Mouse (Mus musculus) urinary bladder, adult 18-20 months (tissue): Measurements from ENCODE around the gene Pbx2.
A peak's percentile ranks its signal among the peaks of the same experiment; 100 is the strongest.

ENCODE experiments used
- DNase-seq, 2 experiments: peaks; one replicate each; pipeline ENCODE4 v3.0.0; 2022; ENCODE audit warnings: low spot score in 2 of 2, mixed read lengths in 2 of 2

Pbx2 gene

DNA sequence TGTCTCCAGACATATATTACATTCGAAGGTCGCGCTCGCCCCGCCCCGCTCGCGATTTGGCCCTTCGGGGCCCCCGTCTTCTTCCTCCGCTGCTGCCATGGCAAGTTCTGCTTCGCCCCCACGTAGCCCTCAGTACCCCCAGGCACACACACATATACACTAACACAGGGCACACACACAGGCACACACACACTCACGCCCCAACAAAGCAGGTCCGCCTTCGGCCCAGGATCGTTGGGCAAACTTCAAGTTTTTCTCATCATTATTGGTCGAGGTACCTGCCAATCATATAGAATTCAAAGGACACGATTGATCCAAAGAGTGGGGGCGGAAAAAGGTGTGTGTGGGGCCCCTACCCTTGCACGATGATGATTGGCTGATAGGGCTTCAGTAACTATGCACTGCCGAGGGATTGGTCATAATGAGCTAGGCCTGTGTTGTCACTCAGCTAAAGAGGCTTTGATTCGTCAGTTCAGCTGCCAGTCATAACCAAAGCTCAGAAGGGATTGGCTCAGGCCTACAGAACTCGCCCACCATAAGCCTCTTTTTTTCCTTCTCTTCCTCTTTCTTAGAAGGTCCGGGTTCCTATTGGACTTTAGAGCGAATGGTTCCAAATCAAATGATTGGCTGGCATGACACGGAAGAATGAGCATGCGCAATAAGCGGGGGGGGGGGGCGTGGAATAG lies 12.5 kb downstream of the Pbx2 start, which contains the start of gene Rnf5:
TSS of gene Rnf5 (minus strand) at position 316 of the 686 bp plus-strand sequence.
- DNase-seq = peak; percentile 94 to 97

DNA sequence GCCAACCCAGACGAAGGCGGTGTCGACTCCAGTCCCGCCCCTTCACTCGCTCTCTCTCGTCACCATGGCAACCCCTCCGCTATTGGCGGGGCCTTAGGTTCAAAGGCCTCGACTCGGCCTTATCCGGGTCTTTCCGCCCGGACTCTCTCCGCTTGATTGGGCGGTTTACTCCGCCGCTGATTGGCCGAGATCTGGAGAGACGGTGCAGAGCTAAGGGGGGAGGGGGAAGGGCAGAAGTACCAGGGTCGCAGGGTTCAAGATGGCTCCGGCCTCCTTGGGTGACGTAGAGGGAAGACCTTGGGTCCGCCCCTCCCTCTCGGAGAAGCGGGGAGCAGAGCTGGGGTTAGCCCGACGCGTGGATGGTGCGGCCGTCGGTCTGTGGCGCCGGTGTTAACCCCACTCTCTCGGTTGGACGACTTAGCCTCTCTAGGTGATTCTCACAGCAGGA lies 13.0 kb downstream of the Pbx2 start, which contains the start of gene Agpat1:
TSS of gene Agpat1 (plus strand) at position 202 of the 448 bp plus-strand sequence.
- DNase-seq = peak; percentile 80 to 98

DNA sequence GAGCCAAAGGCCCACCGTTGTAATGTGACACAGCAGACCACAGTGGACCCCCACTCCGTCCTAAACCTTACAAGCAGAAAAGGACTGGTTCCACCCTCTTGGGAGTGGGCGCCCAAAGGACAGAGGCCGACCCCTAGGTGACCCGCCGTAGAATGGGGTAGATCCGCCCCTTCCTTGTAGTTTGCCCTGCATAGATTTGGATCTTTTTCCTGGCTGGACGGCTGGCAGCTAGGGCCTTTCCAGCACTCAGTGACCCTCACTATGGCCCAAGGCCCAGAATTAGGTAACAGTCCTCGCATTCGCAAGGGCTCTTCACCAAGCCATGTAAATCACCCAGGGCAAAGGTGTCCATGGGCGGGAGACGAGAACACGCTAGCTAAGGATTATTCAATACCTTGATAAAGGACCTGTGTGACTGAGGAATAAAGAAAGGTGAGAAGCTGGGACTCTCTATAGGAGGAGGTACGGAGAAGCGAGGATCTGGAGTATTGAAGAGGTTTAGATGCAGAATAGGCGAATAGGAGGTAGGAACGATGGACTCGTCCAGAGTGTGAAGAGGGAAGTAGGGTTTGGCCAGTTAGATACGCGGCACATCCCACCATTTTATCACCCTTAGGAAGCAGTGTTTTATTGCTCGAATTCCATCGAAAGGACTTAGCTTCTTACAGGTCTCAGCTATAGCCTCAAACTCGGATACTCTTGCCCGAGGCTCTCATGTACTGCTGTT lies 13.6 kb downstream of the Pbx2 start:
- DNase-seq = peak in 1 of 2 experiments; percentile 34

DNA sequence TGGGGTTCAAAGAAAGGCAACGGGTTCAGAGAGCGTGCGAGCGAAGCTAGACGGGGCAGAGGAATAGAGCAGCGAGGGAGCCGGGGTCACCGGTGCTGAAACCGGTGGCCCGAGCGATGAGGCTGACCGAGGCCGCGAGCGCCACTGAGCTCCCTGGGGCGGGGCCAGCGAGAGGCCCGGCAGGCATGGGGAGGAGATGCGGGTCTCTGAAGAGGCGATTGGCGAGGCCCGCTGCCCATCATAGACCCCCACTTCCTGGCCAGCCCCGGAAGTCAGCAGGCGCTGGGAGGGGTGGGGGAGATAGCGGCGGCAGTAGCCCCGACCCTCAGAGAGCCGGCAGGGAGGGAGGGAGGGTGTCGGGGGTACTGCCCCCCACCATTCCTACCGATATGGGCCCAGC lies 14.5 kb downstream of the Pbx2 start:
- DNase-seq = peak; percentile 95 to 98

DNA sequence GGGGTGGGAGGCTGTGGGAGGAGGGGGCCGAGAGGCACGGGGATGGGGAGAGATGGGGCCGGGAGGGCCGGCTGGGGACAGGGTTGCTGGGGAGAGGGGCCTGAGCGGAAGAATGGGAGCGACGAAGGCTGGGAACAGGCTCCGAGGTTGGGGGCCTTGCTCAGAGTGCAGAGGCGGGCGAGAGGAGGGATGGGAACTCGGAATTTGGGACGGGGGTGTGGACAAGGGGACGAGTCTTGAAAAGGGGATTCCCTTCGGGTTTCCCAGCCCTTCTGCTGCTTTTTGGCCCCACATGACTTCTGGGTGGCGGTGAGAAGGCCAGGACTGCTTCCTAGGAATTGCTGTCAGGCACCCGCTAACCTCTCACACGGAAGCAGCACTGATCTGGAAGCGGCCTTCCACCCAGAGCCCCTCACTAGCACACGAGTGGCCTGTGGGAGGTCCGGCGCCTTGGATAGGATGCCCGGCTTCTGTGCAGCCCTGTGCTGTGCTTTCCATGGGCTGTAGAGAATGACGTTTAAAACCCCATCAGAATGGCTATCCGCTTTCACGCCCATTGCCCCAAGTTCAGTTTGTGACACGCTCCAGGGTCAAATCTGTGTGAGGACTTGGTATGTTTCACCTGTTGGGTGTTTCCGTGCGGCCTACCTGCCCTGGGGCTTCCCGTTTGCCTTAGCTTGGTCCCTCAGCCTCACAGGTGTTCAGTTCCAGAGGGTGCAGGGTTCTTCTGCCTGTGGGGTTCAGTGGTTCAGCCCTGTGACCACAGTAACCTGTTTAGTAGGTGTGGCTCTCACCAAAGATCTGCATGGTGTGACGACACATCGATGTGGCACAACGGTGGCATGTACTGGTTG lies 15.3 kb downstream of the Pbx2 start:
- DNase-seq = no peak

DNA sequence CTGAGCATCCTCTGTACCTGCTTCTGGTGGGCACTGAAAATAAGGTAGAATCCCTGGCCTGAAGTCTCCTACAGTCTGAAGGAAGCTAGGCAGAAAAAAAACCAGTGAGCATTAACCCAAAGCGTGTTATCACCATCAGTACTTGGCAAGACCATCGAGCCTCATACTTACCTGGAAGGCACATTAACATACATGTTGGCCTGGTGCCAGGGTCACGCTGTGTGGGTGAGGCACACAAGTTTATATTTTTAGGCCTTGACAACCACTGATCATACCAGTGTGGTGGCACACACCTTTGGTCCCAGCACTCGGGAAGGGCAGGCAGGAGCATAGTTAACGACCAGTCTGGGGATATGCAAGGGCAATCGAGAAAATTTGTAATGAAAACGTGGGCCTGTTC lies 16.9 kb downstream of the Pbx2 start:
- no peak for DNase-seq

DNA sequence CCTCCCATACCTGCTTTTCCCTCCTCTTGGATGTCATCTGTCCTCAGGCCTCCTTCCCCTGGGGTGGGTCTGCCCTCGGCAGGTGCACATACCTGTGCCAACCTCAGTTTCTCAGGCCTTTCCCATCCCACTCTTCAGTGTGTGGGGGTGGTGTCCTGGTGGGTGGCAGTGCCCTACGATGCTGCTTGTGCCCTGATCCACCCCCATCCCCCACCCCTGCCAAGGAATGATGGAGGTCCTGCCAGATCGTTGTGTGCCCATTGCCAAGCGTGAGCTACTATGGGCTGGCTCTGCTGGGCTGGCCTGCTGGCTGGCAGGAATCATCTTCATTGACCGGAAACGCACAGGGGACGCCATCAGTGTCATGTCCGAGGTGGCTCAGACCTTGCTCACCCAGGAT lies 20.0 kb downstream of the Pbx2 start:
- DNase-seq = no peak

DNA sequence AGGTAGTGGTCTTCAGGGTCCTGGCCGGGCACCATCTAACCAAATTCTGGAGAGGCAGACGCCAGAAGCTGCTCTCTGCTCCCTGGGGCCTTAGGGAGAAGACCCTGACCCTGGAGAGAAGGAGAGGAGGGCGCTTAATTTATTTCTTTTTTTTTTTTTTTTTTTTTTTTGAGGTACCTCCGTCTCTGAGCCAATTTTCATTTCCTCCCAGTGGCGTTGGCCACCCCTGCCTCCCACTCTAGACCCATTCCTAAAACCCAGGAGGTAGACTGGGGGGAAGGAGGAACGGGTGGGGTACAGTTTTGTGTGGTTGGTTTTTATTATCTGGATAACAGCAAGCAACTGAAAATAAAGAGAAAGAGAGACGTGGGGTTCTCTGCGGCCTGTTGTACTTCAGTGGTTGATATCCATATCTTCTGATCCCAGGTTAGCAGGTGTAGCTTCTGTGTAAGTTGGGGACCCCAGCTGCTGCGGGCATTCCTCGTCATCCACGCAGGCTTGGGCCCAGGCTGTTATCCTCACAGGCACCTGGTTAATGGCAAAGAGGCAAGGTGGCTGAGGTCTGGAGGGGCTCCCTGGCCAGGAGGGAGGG lies 22.1 kb downstream of the Pbx2 start:
- DNase-seq = no peak

DNA sequence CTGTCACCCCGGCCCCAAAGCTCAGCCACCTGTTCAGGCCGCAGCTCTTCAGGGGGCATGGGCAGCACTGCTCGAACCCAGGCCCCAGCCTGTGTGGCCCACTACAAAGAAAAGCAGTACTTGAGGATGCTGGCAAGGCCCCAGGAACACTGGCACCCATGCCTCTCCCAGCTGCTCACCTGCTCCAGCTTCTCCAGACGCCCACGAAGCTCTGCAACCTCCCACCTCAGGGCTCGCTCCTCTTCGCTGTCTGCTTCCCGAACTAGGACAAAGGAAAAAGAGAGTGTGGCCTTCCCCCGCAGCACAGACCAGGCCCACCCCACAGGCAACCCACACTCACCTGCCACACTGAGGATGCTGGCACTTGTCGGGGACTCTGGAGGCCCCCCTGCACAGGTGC lies 22.8 kb downstream of the Pbx2 start:
- no peak for DNase-seq

DNA sequence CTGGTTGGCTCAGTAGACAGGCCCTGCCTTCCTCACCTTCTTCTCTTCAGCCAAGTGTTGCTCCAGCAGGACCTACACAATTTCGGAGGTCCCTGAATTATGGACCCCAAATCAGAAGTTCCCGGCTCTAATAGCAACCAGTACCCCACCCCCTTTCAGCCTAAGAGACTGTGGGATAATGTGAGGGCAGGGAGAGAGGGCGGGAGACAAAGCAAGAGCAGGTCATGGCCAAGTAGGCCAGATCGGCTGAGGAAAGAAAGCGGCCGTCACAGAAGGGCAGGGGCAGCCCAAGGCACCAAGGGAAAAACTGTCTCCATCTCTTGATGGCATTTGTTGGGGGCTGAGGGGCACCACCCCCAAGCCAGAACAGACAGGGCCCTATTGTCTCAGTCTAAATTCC lies 24.8 kb downstream of the Pbx2 start, which contains the start of gene Egfl8:
TSS of gene Egfl8 (minus strand) at position 101 of the 400 bp plus-strand sequence.
- no peak for DNase-seq

DNA sequence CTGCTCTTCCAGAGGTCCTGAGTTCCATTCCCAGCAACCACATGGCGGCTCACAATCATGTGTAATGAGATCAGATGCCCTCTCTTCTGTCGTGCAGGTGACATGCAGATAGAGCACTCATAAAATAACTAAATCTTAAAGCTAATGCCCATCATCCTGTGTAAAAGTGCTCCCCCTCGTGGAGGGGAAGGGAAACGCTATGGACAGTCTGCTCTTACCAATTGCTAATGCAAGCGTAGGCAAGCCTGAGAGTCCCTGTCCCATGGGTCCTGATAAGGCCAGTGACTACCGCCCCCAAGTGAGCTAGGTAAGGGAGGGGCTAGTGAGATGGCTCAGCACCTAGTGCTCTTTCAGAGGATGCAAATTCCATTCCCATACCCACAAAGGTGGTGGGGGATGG lies 27.9 kb downstream of the Pbx2 start:
- DNase-seq = peak in 1 of 2 experiments; percentile 68

DNA sequence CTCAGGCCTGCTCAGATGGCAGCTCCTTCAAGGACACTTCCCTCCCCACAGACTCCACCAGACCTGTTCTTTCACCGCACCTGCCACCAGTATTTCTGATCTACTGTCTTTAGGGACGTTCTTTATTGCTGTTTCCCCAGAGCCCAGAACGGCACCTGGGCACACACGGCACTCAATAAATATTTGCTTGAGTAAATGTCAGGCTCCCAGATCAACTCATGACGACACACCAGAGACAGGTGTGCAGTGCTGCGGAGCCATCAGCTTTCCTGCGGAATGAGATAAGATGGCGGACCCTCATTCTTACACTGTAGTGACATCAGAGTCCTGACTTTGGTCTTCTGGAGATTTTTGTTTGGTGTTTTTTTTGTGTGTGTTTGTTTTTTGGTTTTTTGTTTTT lies 29.9 kb downstream of the Pbx2 start:
- no peak for DNase-seq

DNA sequence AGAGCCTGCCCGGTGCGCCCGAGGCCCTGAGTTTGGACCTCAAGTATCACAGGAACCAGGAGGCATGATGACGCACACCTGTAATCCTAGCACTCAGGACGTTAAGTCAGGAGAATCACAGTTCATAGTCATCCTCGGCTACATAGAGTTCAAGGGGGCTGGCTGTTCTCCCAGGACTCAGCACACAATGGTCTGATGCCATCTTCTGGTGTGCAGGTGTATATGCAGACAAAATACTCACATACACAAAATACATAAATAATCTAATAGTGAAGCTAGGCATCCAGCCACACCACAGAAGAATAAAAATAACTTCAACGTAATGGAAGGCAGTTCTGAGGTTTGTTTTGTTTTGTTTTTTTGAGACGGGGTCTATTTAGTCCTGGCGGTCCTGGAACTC lies 32.1 kb downstream of the Pbx2 start:
- DNase-seq = no peak

DNA sequence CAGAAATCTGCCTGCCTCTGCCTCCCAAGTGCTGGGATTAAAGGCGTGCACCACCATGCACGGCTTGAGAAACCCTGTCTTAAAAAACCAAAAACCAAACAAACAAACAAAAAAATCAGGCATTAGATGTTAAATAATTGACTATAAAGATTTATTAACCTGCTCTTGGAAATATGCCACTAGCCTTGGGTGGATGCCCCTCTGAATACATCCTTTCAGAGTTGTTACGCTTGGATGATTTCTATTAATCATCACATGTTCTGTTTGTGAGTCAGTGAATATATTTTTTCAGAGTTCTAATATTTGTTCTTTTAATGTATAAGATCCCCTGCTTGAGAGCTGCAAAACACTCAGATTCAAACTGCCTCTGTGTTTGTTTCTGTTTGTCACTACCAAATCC lies 33.9 kb downstream of the Pbx2 start:
- DNase-seq = no peak

DNA sequence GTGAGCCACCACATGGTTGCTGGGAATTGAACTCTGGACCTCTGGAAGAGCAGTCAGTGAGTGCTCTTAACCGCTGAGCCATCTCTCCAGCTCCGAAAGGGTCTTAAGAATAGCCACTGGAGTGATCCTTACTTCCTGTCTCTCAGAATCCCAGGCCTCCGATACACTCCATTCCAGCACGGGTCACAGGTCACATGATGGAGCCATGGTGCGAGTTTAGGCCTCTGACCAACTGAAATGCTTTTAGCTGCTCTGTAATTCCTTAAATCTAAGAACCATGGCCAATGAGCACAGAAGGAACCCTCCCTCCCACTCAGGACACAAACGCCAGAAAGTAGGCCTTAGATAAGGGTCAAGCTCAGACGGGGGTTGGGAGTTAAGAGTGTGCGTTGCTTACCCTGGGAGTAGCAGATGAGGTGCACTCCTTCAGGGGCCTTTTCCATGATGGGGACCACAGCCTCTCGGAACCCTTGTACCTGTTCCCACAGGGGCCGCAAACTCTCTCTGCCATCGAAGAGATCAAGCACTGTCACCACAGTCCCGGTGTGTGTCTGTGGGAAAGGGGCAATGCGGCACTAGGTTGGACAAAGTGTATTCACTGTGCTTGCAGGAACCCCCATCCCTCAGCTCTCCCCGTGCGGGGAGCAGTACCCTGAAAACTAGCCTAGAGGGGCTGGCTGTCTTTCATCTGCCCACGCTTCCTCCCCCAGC lies 35.2 kb downstream of the Pbx2 start:
- DNase-seq = no peak

DNA sequence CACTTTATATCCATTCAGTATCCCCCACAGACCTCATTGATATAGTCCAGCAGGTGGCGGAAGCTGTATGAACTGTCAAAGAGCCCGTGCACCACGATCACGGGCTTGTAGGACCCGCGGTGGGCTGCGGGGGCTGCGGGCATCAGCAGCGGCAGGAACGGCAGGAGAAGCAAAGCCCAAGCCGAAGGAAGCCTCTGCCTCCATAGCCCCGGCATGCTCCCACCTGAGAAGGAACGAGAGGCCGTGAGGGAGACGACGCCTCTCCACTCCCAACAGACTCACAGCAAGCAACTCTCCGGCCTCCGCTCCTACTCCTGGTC lies 35.7 kb downstream of the Pbx2 start:
- DNase-seq = no peak

DNA sequence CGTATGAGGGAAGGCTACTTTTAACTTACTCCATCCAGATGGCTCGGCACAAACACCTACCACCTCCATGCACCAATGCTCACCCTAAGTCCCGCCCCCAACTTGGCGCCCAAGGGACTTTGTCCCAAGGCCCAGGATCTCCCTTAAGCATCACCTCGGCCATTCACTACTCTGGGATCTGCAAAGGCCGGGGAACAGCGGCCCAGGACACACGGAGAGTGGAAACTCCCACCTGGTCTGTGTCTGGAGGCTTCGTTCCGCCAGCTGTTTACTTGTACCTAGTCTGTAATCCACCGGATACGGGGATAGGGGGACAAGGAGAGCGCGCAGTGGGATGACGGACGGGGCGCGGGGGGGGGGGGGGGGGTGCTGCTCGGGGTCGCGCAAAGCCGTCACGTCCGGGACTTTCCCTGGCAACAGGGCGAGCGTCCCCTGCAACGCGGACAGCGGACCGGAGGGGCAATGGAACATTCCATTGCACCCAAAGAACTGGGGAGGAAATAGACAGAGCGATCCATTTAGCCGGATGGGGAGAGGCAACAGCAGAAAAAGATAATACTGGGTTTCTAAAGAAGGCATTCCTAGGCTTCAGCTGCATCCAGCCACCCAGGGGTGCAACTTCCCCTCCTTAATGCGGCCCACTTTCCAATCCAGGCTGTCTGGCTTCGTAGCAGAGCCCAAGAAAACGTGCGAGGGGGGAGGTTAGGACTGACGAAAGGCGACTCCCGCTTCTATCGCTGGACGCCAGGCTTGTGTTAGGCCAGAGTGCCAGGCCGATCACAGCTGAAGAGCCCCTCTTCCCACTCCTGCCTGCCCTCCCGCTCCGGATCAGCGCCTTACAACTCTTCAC lies 36.3 kb downstream of the Pbx2 start:
- peak; percentile 74 to 80 for DNase-seq

DNA sequence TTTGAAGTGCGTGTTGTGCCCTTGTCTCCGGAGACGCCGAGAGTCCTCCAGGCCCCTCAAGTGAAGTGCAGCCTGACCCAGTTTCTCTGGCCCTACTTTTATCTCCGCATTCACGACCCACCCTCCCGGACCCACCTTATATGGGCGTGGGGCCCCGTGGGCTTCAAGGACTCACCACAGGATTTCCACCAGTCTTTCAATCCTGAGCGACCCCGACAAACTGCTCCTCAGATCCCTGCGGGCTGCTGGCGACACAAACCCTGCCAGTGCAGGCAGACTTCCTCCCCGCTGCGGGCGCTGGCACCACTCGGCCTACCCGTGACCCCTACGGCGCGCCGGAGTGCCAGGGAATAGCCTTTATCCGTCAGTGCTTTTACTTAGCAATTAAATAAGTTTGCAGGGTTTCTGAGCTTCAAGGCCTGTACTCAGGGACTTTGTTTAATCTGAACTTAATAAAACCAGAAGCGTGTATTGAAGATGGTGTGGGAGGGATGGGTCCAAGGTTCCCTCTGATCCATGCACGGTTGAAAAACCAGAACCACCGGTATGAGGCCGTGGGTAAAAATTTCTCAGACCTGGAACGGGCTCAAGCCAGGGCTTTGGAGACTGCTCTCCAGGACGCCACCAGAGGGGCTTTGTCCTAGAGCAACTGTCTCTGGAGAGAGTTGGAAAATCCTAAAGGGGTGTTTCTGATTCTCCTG lies 37.0 kb downstream of the Pbx2 start, which contains the start of gene Ppt2:
TSS of gene Ppt2 (minus strand) at position 568 of the 701 bp plus-strand sequence.
- no peak for DNase-seq

DNA sequence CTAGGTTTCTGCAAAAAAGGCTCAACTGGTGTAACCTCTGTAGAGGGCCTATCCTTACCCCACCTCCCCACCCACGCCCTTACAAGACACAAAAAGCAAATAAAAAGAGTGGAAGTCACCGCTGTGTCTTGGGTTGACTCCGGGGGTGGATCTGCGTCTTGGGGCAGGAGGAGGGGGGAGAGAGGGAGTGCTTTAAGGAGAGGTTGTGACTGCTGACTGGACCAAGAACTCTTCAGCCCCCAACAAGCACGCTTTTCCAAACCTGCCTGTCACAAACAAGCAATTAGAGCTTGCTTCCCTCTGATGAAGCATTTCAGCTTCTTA lies 37.5 kb downstream of the Pbx2 start:
- DNase-seq = no peak
